Mouse (Mus musculus) limb, embryonic 11.5 days (tissue): Measurements from ENCODE around the gene Chd1. TPM values are rescaled to one million over a fixed set of nuclear protein-coding genes. Genes with fewer than 3 reads are reported as not detected.

Source experiments
- ATAC-seq: fragments of 200-750 bp; cut with Nextera tagmentation; 2 replicates; pipeline ENCODE4 v1.8.0; 2017; ENCODE audit warnings: low read depth; ENCODE audit not compliant: insufficient number of reproducible peaks, low FRiP score, low TSS enrichment
- DNase-seq: peaks from one replicate; pipeline ENCODE4 v3.0.0-alpha.2; 2015; ENCODE audit warnings: low spot score
- H3K27ac ChIP-seq: fragments of 300-500 bp; sonication (generic); replicated peaks from 2 replicates; pipeline ENCODE4 v1.5.1; 2014; ENCODE audit warnings: low read depth, mild to moderate bottlenecking, low read length
- H3K27me3 ChIP-seq: fragments of 300-500 bp; sonication (generic); 2 replicates; pipeline ENCODE4 v1.6.1; 2014; ENCODE audit warnings: mild to moderate bottlenecking, low read length, mixed read lengths; ENCODE audit not compliant: control insufficient read depth, insufficient read depth
- H3K36me3 ChIP-seq: fragments of 300-500 bp; sonication (generic); 2 replicates; pipeline ENCODE4 v1.6.1; 2014; ENCODE audit warnings: mild to moderate bottlenecking, low read length, moderate library complexity, mixed read lengths; ENCODE audit not compliant: control insufficient read depth, insufficient read depth
- H3K4me1 ChIP-seq: fragments of 300-500 bp; sonication (generic); 2 replicates; pipeline ENCODE4 v1.6.1; 2014; ENCODE audit warnings: low read length, mixed read lengths; ENCODE audit not compliant: control insufficient read depth, insufficient read depth
- H3K4me2 ChIP-seq: fragments of 300-500 bp; sonication (generic); 2 replicates; pipeline ENCODE4 v1.6.1; 2014; ENCODE audit warnings: low read depth, mild to moderate bottlenecking, moderate library complexity; ENCODE audit not compliant: severe bottlenecking
- H3K4me3 ChIP-seq: fragments of 300-500 bp; sonication (generic); 2 replicates; pipeline ENCODE4 v1.5.1; 2014; ENCODE audit warnings: low read depth, low read length
- H3K9ac ChIP-seq: fragments of 300-500 bp; sonication (generic); 2 replicates; pipeline ENCODE4 v1.6.1; 2014; ENCODE audit warnings: mild to moderate bottlenecking, low read length
- H3K9me3 ChIP-seq: fragments of 300-500 bp; sonication (generic); 2 replicates; pipeline ENCODE4 v1.6.1; 2016; ENCODE audit warnings: low read length; ENCODE audit not compliant: control insufficient read depth
- WGBS: fragments of 180-500 bp; shearing (Covaris S2); extraction: QIAGEN DNeasy Blood & Tissue Kit; methylation state at CpG from one replicate; pipeline ENCODE4 v1.1.7; 2014; 5-methylcytosine and 5-hydroxymethylcytosine counted together
- polyA plus RNA-seq: library from polyadenylated mRNA; unstranded; fragments of >200 nt; fragmentation: Nextera tagmentation; extraction: Ambion mirVana; gene quantifications from 2 replicates; pipeline ENCODE4 v1.2.1, GENCODE M21; 2014

Gene Chd1
- 49.0 and 51.3 TPM in 2 replicates for polyA plus RNA-seq

- Histone ChIP-seq H3K27me3 (no peaks in the 10 kb centered on the region), H3K4me3 (peak within 1 kb of the TSS; percentile 90), H3K9ac (peak within 1 kb of the TSS; percentile 94), H3K9me3 (no peaks in the 10 kb centered on the region), H3K4me1 (peaks cover 6% of the 10 kb centered on the region; the same call in 1 of the 2 replicates), H3K27ac (peak within 1 kb of the TSS; percentile 89), H3K36me3 (peaks cover 8% of the 10 kb centered on the region; the same call in 1 of the 2 replicates), H3K4me2 (peak within 1 kb of the TSS; percentile 64)
- peak; percentile 93 for ATAC-seq
- 0% methylated on average over 76 of the region's 124 CpGs for WGBS
- peak; percentile 90 for DNase-seq
Measured at GRCm38 (mm10) chr17:15704475-15705300, at the start of gene Chd1. TSS of gene Chd1 (plus strand) at chr17:15704967.

GRCm38 (mm10) chr17:15656881-15657607 lies 47.7 kb upstream of the Chd1 start:
- Histone ChIP-seq H3K4me1 (peaks cover 4% of the 10 kb centered on the region; the same call in 1 of the 2 replicates), H3K36me3 (no peaks in the 10 kb centered on the region), H3K9me3 (no peaks in the 10 kb centered on the region), H3K9ac (no peak overlapping the region), H3K27ac (peak overlapping the region; percentile 37; the same call in 1 of the 2 replicates), H3K4me2 (peak overlapping the region; percentile 31), H3K27me3 (no peaks in the 10 kb centered on the region), H3K4me3 (no peak overlapping the region)
- 8% methylated on average over 6 of the region's 6 CpGs for WGBS
- peak; percentile 90 for ATAC-seq
- peak; percentile 81 for DNase-seq

GRCm38 (mm10) chr17:15672870-15673269 lies 31.9 kb upstream of the Chd1 start:
- no peak for DNase-seq
- H3K4me3 ChIP-seq: no peak overlapping the region
- H3K36me3 ChIP-seq: no peaks in the 10 kb centered on the region
- no peak overlapping the region for H3K4me2 ChIP-seq
- no peak overlapping the region for H3K27ac ChIP-seq
- 35% methylated on average over 5 of the region's 5 CpGs for WGBS
- H3K27me3 ChIP-seq: no peaks in the 10 kb centered on the region
- no peak for ATAC-seq
- no peaks in the 10 kb centered on the region for H3K4me1 ChIP-seq
- no peaks in the 10 kb centered on the region for H3K9me3 ChIP-seq
- no peak overlapping the region for H3K9ac ChIP-seq

- no peak for ATAC-seq
Measured at GRCm38 (mm10) chr17:15677970-15678645, 26.7 kb upstream of the Chd1 start.

GRCm38 (mm10) chr17:15679966-15680630 lies 24.7 kb upstream of the Chd1 start:
- H3K9me3 ChIP-seq: no peaks in the 10 kb centered on the region
- no peak overlapping the region for H3K4me3 ChIP-seq
- H3K27me3 ChIP-seq: no peaks in the 10 kb centered on the region
- WGBS: 86% methylated on average over 9 of the region's 9 CpGs
- H3K27ac ChIP-seq: no peak overlapping the region
- no peak overlapping the region for H3K9ac ChIP-seq
- ATAC-seq (no peak), DNase-seq (no peak)
- H3K36me3 ChIP-seq: no peaks in the 10 kb centered on the region
- H3K4me2 ChIP-seq: no peak overlapping the region
- no peaks in the 10 kb centered on the region for H3K4me1 ChIP-seq

More at GRCm38 (mm10) chr17:15677970-15678645, 26.7 kb upstream of the Chd1 start:
- no peak overlapping the region for H3K4me2 ChIP-seq
- H3K9me3 ChIP-seq: no peaks in the 10 kb centered on the region
- H3K36me3 ChIP-seq: no peaks in the 10 kb centered on the region
- no peak overlapping the region for H3K27ac ChIP-seq
- no peak overlapping the region for H3K9ac ChIP-seq
- no peaks in the 10 kb centered on the region for H3K27me3 ChIP-seq
- no peaks in the 10 kb centered on the region for H3K4me1 ChIP-seq
- no peak for DNase-seq
- WGBS: 45% methylated on average over 6 of the region's 6 CpGs
- H3K4me3 ChIP-seq: no peak overlapping the region

GRCm38 (mm10) chr17:15680661-15681060 lies 24.1 kb upstream of the Chd1 start:
- H3K9me3 ChIP-seq: no peaks in the 10 kb centered on the region
- no peak overlapping the region for H3K9ac ChIP-seq
- no peak for DNase-seq
- H3K27me3 ChIP-seq: no peaks in the 10 kb centered on the region
- no peak overlapping the region for H3K4me3 ChIP-seq
- H3K27ac ChIP-seq: no peak overlapping the region
- ATAC-seq: no peak
- H3K36me3 ChIP-seq: no peaks in the 10 kb centered on the region
- no peak overlapping the region for H3K4me2 ChIP-seq
- H3K4me1 ChIP-seq: no peaks in the 10 kb centered on the region
- WGBS: 90% methylated on average over 4 of the region's 4 CpGs

- Histone ChIP-seq H3K4me3 (no peak overlapping the region), H3K4me2 (no peak overlapping the region), H3K27me3 (no peaks in the 10 kb centered on the region), H3K27ac (no peak overlapping the region), H3K36me3 (no peaks in the 10 kb centered on the region), H3K4me1 (no peaks in the 10 kb centered on the region), H3K9me3 (no peaks in the 10 kb centered on the region), H3K9ac (no peak overlapping the region)
- 87% methylated on average over 5 of the region's 5 CpGs for WGBS
- DNase-seq (no peak), ATAC-seq (no peak)
Measured at GRCm38 (mm10) chr17:15686396-15686795, 18.4 kb upstream of the Chd1 start.

GRCm38 (mm10) chr17:15690304-15690703 lies 14.5 kb upstream of the Chd1 start:
- 72% methylated on average over 1 of the region's 1 CpGs for WGBS
- Histone ChIP-seq H3K27me3 (no peaks in the 10 kb centered on the region), H3K27ac (no peak overlapping the region), H3K4me1 (no peaks in the 10 kb centered on the region), H3K36me3 (no peaks in the 10 kb centered on the region), H3K9me3 (no peaks in the 10 kb centered on the region), H3K9ac (no peak overlapping the region), H3K4me3 (no peak overlapping the region), H3K4me2 (no peak overlapping the region)
- ATAC-seq: no peak
- DNase-seq: no peak
